Mouse (Mus musculus) layer of hippocampus, postnatal 10 days (tissue): ENCODE data around the gene Olfr888. TPM values are rescaled to one million over a fixed set of nuclear protein-coding genes. Genes with fewer than 3 reads are reported as not detected.

Experiments
- DNase-seq, 2 experiments: peaks; one replicate each; pipeline ENCODE4 v3.0.0; 2021; ENCODE audit warnings: low spot score in 2 of 2
- long read RNA-seq: library from polyadenylated mRNA; stranded (forward); transcript quantifications from one replicate; pipeline ENCODE4 v2.0.0, GENCODE M21; 2023
- total RNA-seq, 2 experiments: library from RNA; stranded (reverse); gene quantifications; 2 replicates each; pipeline ENCODE4 v1.2.3; 2021

The Olfr888 gene
- total RNA-seq = not detected
- long read RNA-seq = 0 reads

GRCm38 (mm10) chr9:38107828-38108227, at the start of gene Olfr888:
Olfr888 (plus strand) TSS chr9:38108128.
- no peak for DNase-seq

- no peak for DNase-seq
Measured at GRCm38 (mm10) chr9:38061022-38061421, 46.9 kb upstream of the Olfr888 start, which contains the start of gene Olfr885. Olfr885 (plus strand) TSS chr9:38061322.

- no peak for DNase-seq
Measured at GRCm38 (mm10) chr9:38083772-38084171, 24.2 kb upstream of the Olfr888 start, which contains the start of gene Olfr887. Olfr887 (plus strand) TSS chr9:38084072.

- no peak for DNase-seq
Measured at GRCm38 (mm10) chr9:38114898-38115297, 7.0 kb downstream of the Olfr888 start, which contains the start of gene Olfr889. Olfr889 (plus strand) TSS chr9:38115198.

GRCm38 (mm10) chr9:38142217-38142616, 34.3 kb downstream of the Olfr888 start, which contains the start of gene Olfr890:
Olfr890 (plus strand) TSS chr9:38142517.
- DNase-seq = no peak

Other genes with a start within 250 kb of the Olfr888 start
- not detected for gene Olfr145, start 211.4 kb upstream of the Olfr888 start, total RNA-seq
- gene Olfr878, start 190.3 kb upstream of the Olfr888 start, total RNA-seq = not detected
- not detected for gene Olfr881, start 116.3 kb upstream of the Olfr888 start, total RNA-seq
- not detected for gene Olfr883, start 82.3 kb upstream of the Olfr888 start, total RNA-seq
- not detected for gene Olfr884, start 61.6 kb upstream of the Olfr888 start, total RNA-seq
- gene Olfr885, start 46.8 kb upstream of the Olfr888 start, total RNA-seq = not detected
- gene Olfr887, start 24.1 kb upstream of the Olfr888 start, total RNA-seq = not detected
- gene Olfr889, start 7.1 kb downstream of the Olfr888 start, total RNA-seq = not detected
- gene Olfr890, start 34.4 kb downstream of the Olfr888 start, total RNA-seq = not detected
- not detected for gene Olfr891, start 72.7 kb downstream of the Olfr888 start, total RNA-seq
- not detected for gene Olfr893, start 100.2 kb downstream of the Olfr888 start, total RNA-seq
- gene Olfr894, start 109.9 kb downstream of the Olfr888 start, total RNA-seq = not detected
- gene Olfr143, start 144.6 kb downstream of the Olfr888 start, total RNA-seq = not detected
- gene Olfr895, start 159.7 kb downstream of the Olfr888 start, total RNA-seq = not detected
- not detected for gene Olfr896-ps1, start 183.0 kb downstream of the Olfr888 start, total RNA-seq
- not detected for gene Olfr25, start 220.9 kb downstream of the Olfr888 start, total RNA-seq
- gene Olfr898, start 240.3 kb downstream of the Olfr888 start, total RNA-seq = not detected